18 mouse cellular contexts compared by ENCODE assay signal in the genomic region with DNA sequence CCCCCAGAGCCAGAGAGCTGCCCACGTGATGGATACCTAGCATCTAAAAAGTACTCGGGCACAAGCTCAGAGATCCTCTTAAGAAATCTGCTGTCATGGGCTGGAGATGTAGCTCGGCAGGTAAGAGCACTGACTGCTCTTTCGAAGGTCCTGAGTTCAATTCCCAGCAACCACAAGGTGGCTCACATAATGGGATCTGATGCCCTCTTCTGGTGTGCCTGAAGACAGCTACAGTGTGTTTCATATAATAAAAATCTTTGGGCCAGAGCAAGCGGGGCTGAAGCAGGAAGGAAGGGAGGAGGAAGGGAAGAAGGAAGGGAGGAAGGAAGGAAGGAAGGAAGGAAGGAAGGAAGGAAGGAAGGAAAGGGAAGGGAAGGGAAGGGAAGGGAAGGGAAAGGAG. TPM values are rescaled to one million over a fixed set of nuclear protein-coding genes. Genes with fewer than 3 reads are reported as not detected.
A peak's percentile ranks its signal among the peaks of the same experiment; 100 is the strongest.
DNase-seq lines count a peak whose midpoint lies in the region; ATAC-seq and TF ChIP-seq lines count a peak whose summit lies in the region.
"Not testable (repeated sequence)": the region's sequence is repeated elsewhere in the genome, so short reads cannot be mapped to it uniquely, and the experiment has no call there.
"Had no signal": no experiment of that assay in that cellular context is flagged by ENCODE, and none has a peak within 500 bp of the region (broad histone marks: within the 10 kb centered on the region; RNA-seq: fewer than 3 reads in every experiment).

No protein-coding gene starts in this region.

- ATAC-seq in embryonic facial prominence, embryonic 14.5 days (ENCODE audit: low read depth); forebrain, postnatal 0 days; kidney, postnatal 0 days (replicated peaks; ENCODE audit: low FRiP score, low read depth); limb, embryonic 15.5 days (ENCODE audit: insufficient number of reproducible peaks, low FRiP score, low TSS enrichment, low read depth); midbrain, postnatal 0 days (ENCODE audit: low FRiP score): not testable (repeated sequence)

- TF ChIP-seq POLR2A in cortical plate, adult 2 months (IDR thresholded peaks at IDR 0.05; ENCODE audit: extremely low read depth, insufficient read depth, low read length): not testable (repeated sequence)

- H3K27me3 ChIP-seq in embryonic facial prominence, embryonic 14.5 days (replicated peaks; ENCODE audit: control insufficient read depth, insufficient read depth, low read length); forebrain, postnatal 0 days (ENCODE audit: insufficient read depth, low read length); kidney, postnatal 0 days (ENCODE audit: insufficient read depth, low read length); limb, embryonic 15.5 days; midbrain, postnatal 0 days (ENCODE audit: insufficient read depth, low read length): not testable (repeated sequence)

- TF ChIP-seq CTCF in cortical plate, adult 2 months (IDR thresholded peaks at IDR 0.05; ENCODE audit: extremely low read depth, insufficient read depth, low read length): peak; percentile 16; the same call in 1 of the 2 replicates
- peak; percentile 37 for TF ChIP-seq CTCF in forebrain, postnatal 0 days (IDR thresholded peaks at IDR 0.05; ENCODE audit: low read depth)
- 0 out of 2 replicates have a peak, but pooled peaks have one; percentile 16 for TF ChIP-seq CTCF in kidney, postnatal 0 days (IDR thresholded peaks at IDR 0.05; ENCODE audit: low read depth)
- peak; percentile 5; the same call in 1 of the 2 replicates for TF ChIP-seq CTCF in left cerebral cortex, adult 2 months (IDR thresholded peaks at IDR 0.05)
- peak; percentile 35 for TF ChIP-seq CTCF in midbrain, postnatal 0 days (IDR thresholded peaks at IDR 0.05)

- peaks cover 15% of the 10 kb centered on the region for H3K4me1 ChIP-seq in cortical plate, adult 2 months (ENCODE audit: control insufficient read depth, insufficient read depth, low read length)
- H3K4me1 ChIP-seq in embryonic facial prominence, embryonic 14.5 days (ENCODE audit: control insufficient read depth, insufficient read depth, low read length): peaks cover 39% of the 10 kb centered on the region
- H3K4me1 ChIP-seq in forebrain, postnatal 0 days (ENCODE audit: insufficient read depth): not testable (repeated sequence)
- peaks cover 21% of the 10 kb centered on the region for H3K4me1 ChIP-seq in kidney, postnatal 0 days (replicated peaks; ENCODE audit: insufficient read depth, low read length)
- H3K4me1 ChIP-seq in limb, embryonic 15.5 days: peaks cover 47% of the 10 kb centered on the region
- peaks cover 12% of the 10 kb centered on the region for H3K4me1 ChIP-seq in midbrain, postnatal 0 days (ENCODE audit: insufficient read depth, low read length)

- H3K36me3 ChIP-seq in embryonic facial prominence, embryonic 14.5 days (ENCODE audit: control insufficient read depth, insufficient read depth, low read length); forebrain, postnatal 0 days (ENCODE audit: insufficient read depth); kidney, postnatal 0 days (ENCODE audit: insufficient read depth, low read length); limb, embryonic 15.5 days; midbrain, postnatal 0 days (ENCODE audit: insufficient read depth, low read length): not testable (repeated sequence)

- DNase-seq in embryonic facial prominence, embryonic 14.5 days (ENCODE audit: low spot score); forebrain, postnatal 0 days; kidney, postnatal 0 days (ENCODE audit: low spot score); left cerebral cortex, adult 2 months (ENCODE audit: extremely low spot score in 1 of 2, low spot score in 2 of 2); midbrain, postnatal 0 days (ENCODE audit: low spot score): not testable (repeated sequence)

- intact Hi-C loops in left cerebral cortex, adult 2 months (cut with DNase I): not testable (repeated sequence)

- not testable (repeated sequence) for H3K4me3 ChIP-seq in cortical plate, adult 2 months (ENCODE audit: insufficient read depth, low read length); embryonic facial prominence, embryonic 14.5 days (ENCODE audit: low read depth, low read length); forebrain, postnatal 0 days (ENCODE audit: low read depth, low read length); kidney, postnatal 0 days (replicated peaks; ENCODE audit: low read depth, low read length); left cerebral cortex, adult 2 months; limb, embryonic 15.5 days; midbrain, postnatal 0 days (ENCODE audit: low read depth, low read length)

- H3K9ac ChIP-seq in embryonic facial prominence, embryonic 14.5 days (ENCODE audit: low read depth, low read length); forebrain, postnatal 0 days; kidney, postnatal 0 days (ENCODE audit: low read depth, low read length); limb, embryonic 15.5 days; midbrain, postnatal 0 days (replicated peaks; ENCODE audit: low read length, poor library complexity, severe bottlenecking): not testable (repeated sequence)

- not testable (repeated sequence) for H3K4me2 ChIP-seq in embryonic facial prominence, embryonic 14.5 days (ENCODE audit: low read depth, low read length); forebrain, postnatal 0 days (ENCODE audit: low read depth); kidney, postnatal 0 days (ENCODE audit: low read length); limb, embryonic 15.5 days; midbrain, postnatal 0 days (ENCODE audit: low read depth, low read length, poor library complexity, severe bottlenecking)

- not testable (repeated sequence) for H3K9me3 ChIP-seq in embryonic facial prominence, embryonic 14.5 days (ENCODE audit: control insufficient read depth, low read length); forebrain, postnatal 0 days (ENCODE audit: low read length); kidney, postnatal 0 days (replicated peaks; ENCODE audit: low read length); limb, embryonic 15.5 days; midbrain, postnatal 0 days (ENCODE audit: low read length)

- WGBS in embryonic facial prominence, embryonic 14.5 days: 80% methylated on average over 5 of the region's 5 CpGs
- 84% methylated on average over 5 of the region's 5 CpGs for WGBS in forebrain, postnatal 0 days
- 72% methylated on average over 5 of the region's 5 CpGs for WGBS in kidney, postnatal 0 days
- 87% methylated on average over 5 of the region's 5 CpGs for WGBS in limb, embryonic 15.5 days
- WGBS in midbrain, postnatal 0 days: 77% methylated on average over 5 of the region's 5 CpGs

- not testable (repeated sequence) for H3K27ac ChIP-seq in cortical plate, adult 2 months (ENCODE audit: insufficient read depth, low read length); forebrain, postnatal 0 days (ENCODE audit: low read depth, low read length); kidney, postnatal 0 days; midbrain, postnatal 0 days (ENCODE audit: low read depth, low read length)
- H3K27ac ChIP-seq in embryonic facial prominence, embryonic 14.5 days (replicated peaks; ENCODE audit: low read depth, low read length): peak overlapping the region; percentile 13; the same call in 1 of the 2 replicates
- peak overlapping the region; percentile 22; the same call in 1 of the 2 replicates for H3K27ac ChIP-seq in left cerebral cortex, adult 2 months
- 0 out of 2 replicates have a peak overlapping the region, but pooled peaks have one; percentile 29 for H3K27ac ChIP-seq in limb, embryonic 15.5 days

RNA-seq across cellular contexts. Expression of a gene that starts 14.6 kb away (rescaled TPM):
- 21.9 and 23.9 TPM in 2 replicates for polyA plus RNA-seq in cortical plate, adult 2 months (2012; rRNA removed)
- polyA plus RNA-seq in embryonic facial prominence, embryonic 14.5 days (2014; fragmentation: Nextera tagmentation; extraction: Ambion mirVana): 4.1 and 4.2 TPM in 2 replicates
- 3.4 and 5.5 TPM in 2 replicates for total RNA-seq in forebrain, postnatal 0 days (2014; rRNA removed)
- polyA plus RNA-seq in forebrain, postnatal 0 days (2015; fragmentation: Nextera tagmentation; extraction: Ambion mirVana): 0.75 and 1.2 TPM in 2 replicates
- 1.7 and 1.9 TPM in 2 replicates for polyA plus RNA-seq in kidney, postnatal 0 days (2015; fragmentation: Nextera tagmentation; extraction: Ambion mirVana)
- 10 to 100 TPM; 51.7 to 54.1 TPM for total RNA-seq in left cerebral cortex, adult 2 months (2021)
- polyA plus RNA-seq in limb, embryonic 15.5 days (2015; fragmentation: Nextera tagmentation; extraction: Ambion mirVana): 4.0 and 4.8 TPM in 2 replicates
- 4.0 and 7.0 TPM in 2 replicates for total RNA-seq in midbrain, postnatal 0 days (2014; rRNA removed)
- 1.8 and 2.1 TPM in 2 replicates for polyA plus RNA-seq in midbrain, postnatal 0 days (2015; fragmentation: Nextera tagmentation; extraction: Ambion mirVana)

RNA-seq across cellular contexts. Expression of a gene that starts 56.5 kb away (rescaled TPM):
- 0.06 TPM in 1 of 2 replicates, not detected in the other for polyA plus RNA-seq in cortical plate, adult 2 months (2012; rRNA removed)
- polyA plus RNA-seq in embryonic facial prominence, embryonic 14.5 days (2014; fragmentation: Nextera tagmentation; extraction: Ambion mirVana): 0.17 and 0.49 TPM in 2 replicates
- not detected in 2 replicates for total RNA-seq in forebrain, postnatal 0 days (2014; rRNA removed)
- polyA plus RNA-seq in forebrain, postnatal 0 days (2015; fragmentation: Nextera tagmentation; extraction: Ambion mirVana): not detected in 2 replicates
- 8.8 and 11.4 TPM in 2 replicates for polyA plus RNA-seq in kidney, postnatal 0 days (2015; fragmentation: Nextera tagmentation; extraction: Ambion mirVana)
- total RNA-seq in left cerebral cortex, adult 2 months (2021): not detected
- polyA plus RNA-seq in limb, embryonic 15.5 days (2015; fragmentation: Nextera tagmentation; extraction: Ambion mirVana): 0.57 and 0.65 TPM in 2 replicates
- not detected in 2 replicates for total RNA-seq in midbrain, postnatal 0 days (2014; rRNA removed)
- not detected in 2 replicates for polyA plus RNA-seq in midbrain, postnatal 0 days (2015; fragmentation: Nextera tagmentation; extraction: Ambion mirVana)
- total RNA-seq: adrenal gland, postnatal 14 days; G1E had no signal
- polyA plus RNA-seq: activated CD4-positive, CD25-positive, alpha-beta regulatory T cell, adult 4 months; C2C12; cerebellum, adult 2 months; forebrain, embryonic 11.5 days; forebrain, embryonic 13.5 days; forebrain, embryonic 15.5 days; frontal cortex, adult 2 months; G1E; Patski had no signal

RNA-seq across cellular contexts. Expression of a gene that starts 59.5 kb away (rescaled TPM):
- polyA plus RNA-seq in cortical plate, adult 2 months (2012; rRNA removed): 9.5 and 9.7 TPM in 2 replicates
- polyA plus RNA-seq in embryonic facial prominence, embryonic 14.5 days (2014; fragmentation: Nextera tagmentation; extraction: Ambion mirVana): 0.24 and 0.84 TPM in 2 replicates
- 0.95 and 1.5 TPM in 2 replicates for total RNA-seq in forebrain, postnatal 0 days (2014; rRNA removed)
- polyA plus RNA-seq in forebrain, postnatal 0 days (2015; fragmentation: Nextera tagmentation; extraction: Ambion mirVana): 0.30 and 0.71 TPM in 2 replicates
- 0.58 and 0.91 TPM in 2 replicates for polyA plus RNA-seq in kidney, postnatal 0 days (2015; fragmentation: Nextera tagmentation; extraction: Ambion mirVana)
- total RNA-seq in left cerebral cortex, adult 2 months (2021): 1 to 10 TPM; 3.1 to 4.6 TPM
- polyA plus RNA-seq in limb, embryonic 15.5 days (2015; fragmentation: Nextera tagmentation; extraction: Ambion mirVana): 0.15 and 0.29 TPM in 2 replicates
- total RNA-seq in midbrain, postnatal 0 days (2014; rRNA removed): 1.1 and 1.3 TPM in 2 replicates
- polyA plus RNA-seq in midbrain, postnatal 0 days (2015; fragmentation: Nextera tagmentation; extraction: Ambion mirVana): 0.59 and 0.64 TPM in 2 replicates
- polyA plus RNA-seq: activated CD4-positive, CD25-positive, alpha-beta regulatory T cell, adult 4 months; C2C12; embryonic facial prominence, embryonic 11.5 days; forebrain, embryonic 11.5 days; G1E had no signal
